Mouse (Mus musculus) c-Kit-positive CD71-positive TER-119-negative erythroid progenitor cells, embryonic 14.5 days (primary cell): ENCODE results near the gene Sox6.

Source experiments
- DNase-seq: peaks from one replicate; pipeline ENCODE4 v3.0.0-alpha.2; 2013; ENCODE audit warnings: low read depth

Gene Sox6

DNA sequence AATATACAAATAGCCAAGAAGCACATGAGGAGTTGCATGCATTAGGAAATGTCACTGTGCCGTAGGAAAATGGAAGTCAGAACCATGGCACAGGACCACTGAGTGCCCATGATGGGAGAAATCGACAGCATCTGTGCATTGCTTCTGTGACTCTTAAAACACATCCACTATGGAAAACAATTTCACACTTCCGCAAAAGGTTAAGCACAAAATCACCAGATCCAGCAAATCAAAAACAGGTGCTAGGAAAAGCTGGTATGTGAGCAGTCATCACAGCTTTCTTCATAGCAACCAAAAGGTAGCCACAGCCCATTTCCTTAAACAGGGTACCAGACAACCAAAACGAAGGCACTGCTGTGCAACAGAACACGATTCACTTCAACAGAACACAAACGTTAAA is 52.9 kb downstream of the Sox6 start:
- no peak for DNase-seq

DNA sequence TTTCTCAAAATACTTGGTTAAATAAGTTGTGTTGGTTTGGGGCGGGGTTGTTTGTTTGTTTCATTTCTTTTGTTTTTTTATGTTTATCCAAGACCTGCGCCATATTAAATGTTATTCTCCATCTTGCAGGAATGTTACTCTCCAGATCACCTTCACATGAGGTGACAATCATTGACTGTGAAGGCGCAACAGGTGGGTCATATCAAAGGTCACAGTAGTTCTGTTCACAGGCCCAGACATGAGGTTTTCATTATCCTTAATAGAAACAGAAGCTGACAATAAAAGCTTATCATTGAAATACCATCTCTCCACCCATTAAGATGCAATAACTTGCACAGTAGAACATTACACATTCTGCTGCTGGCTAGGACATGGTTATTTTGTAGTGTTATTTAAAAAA is 54.5 kb downstream of the Sox6 start:
- DNase-seq, result no peak

DNA sequence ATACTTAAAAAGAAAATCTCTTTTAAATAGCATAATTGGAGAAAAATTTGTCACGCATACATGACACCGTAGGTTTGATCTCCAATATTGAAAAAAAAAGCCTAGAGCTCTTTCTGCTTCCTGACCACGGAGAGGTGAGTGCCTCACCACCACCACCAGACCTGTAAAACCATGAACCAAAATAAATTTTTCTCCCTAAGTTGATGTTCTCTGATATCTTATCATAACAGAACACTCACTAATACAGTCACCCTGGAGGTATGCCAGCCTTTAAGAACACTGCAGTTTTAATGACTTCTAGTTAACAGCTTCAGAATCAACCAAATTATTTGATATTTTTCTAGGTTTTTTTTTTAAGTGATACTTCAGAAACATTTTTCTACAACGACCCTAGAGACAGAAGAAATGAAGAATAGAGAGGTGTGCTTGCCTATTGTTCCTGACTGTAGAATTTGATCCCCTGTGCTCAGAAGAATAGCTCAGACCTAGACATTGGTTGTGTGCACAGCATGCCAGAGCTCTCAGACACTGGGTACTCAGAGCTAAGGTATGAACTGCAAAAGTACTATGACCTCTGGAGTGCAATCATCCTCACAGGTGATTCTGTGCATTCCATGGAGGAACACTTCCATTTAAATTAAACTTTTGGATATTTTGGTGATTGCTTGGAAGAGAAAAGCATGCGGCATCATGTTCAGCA is 58.6 kb downstream of the Sox6 start:
- peak; percentile 50 for DNase-seq

DNA sequence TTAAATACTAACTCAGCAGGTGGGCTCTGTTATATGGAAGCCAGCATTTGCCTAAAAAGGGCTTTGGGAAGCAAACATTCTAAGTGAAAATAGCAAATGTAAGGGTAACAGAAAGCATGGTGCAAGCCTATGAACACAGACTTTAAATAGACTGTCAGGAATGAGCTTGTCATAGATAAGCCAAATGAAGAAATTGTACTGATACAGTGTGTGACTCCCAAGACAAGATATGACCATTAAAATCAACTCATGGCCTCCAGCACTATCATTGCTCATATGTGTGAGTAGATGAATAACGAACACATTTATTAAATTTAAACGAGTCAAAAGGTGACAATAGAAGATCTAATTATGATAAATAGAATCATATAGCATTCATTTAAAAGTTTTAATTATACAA is 64.1 kb downstream of the Sox6 start:
- no peak for DNase-seq

DNA sequence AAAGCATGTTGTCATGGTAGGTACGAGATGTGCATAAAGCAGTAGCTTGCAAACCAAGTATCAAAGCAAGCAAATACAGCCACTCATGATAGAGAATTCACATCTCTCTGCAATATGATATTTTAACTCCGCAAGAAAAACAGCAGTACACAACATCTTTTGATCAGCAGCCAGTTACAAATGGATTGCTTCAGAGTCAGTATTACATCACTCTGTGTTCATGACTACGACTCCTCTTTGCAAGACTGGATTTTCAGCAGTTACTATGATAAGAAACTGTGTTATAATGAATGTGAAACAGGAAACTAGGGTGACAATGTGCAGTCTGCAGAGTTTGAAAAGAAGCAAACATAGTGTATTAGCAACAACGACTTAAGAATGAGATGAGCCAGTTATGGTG is 71.4 kb downstream of the Sox6 start:
- DNase-seq, result no peak

DNA sequence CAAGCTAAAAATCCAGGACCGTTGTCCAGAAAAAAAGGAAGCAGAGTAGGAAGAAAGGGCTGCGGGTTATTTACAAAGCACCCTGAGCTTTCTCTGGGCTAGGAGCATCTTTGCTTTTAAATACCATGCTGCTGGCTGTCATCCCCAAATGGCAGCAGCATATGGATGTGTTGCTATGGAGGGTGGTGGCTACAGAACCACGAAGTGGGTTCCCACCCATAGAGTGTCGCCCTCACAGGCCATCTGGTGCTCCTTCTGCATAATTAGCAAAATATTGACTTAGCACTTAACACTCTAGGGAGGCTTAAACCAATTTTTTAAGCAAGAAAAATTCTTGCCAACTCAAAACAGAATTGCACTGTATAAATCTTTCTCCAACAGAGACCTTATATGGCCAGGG is 72.4 kb downstream of the Sox6 start:
- DNase-seq, result no peak

DNA sequence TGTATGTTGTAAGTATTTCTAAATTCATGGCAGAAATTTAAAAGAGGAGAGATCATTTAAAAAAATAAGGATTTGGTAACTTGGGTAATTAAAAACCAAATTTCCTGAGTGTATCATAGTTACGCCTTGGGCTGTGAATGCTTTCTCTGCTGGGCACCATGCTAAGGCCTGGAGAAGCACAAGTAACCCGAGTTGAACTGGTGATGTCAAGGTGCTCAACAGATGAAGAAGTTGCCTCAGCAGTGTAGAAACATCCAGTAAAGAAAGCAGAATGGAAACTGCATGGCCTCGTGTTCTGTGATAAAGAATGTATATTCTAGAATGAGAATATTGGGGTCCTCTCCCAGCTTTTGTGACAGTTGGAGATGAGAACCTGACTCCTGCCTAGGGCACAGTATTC is 85.5 kb downstream of the Sox6 start:
- no peak for DNase-seq

DNA sequence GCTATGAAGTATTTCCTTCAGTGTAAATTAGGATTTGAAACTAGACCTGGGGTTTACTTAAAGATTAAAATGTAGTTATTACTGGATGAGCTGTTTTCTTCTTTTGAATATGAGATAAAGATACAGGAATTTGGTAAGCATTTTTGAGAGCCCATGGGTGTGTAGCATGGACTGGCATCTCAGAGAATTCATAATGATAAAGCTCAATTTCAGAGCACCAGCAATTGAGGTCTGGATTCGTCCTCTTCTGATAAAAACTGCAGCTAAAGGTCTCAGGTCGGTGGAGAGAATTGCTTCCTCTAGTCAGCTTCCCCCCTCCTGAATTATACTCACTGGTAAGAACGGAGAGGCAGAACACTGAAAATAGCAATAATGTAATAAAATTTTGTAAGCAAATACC is 86.4 kb downstream of the Sox6 start:
- peak; percentile 39 for DNase-seq

DNA sequence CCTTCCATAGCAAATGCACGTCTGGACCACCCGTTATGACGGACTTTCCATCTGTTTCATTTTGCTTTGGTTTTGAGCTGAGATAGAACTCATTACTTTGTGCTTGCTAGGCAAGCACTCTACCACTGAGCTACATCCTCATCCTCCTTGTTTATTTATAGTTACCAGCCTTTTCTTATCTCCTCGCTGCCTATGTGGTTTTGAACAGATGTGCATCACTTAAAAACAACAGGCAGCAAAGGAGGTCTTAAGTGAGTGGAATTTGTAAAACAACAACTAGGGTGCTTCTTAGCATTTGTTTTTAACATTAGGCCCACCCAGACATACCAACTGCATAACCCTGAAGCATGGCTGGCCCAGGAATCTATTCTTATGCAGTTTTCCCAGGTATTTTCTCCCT is 86.9 kb downstream of the Sox6 start:
- DNase-seq, result peak; percentile 47

DNA sequence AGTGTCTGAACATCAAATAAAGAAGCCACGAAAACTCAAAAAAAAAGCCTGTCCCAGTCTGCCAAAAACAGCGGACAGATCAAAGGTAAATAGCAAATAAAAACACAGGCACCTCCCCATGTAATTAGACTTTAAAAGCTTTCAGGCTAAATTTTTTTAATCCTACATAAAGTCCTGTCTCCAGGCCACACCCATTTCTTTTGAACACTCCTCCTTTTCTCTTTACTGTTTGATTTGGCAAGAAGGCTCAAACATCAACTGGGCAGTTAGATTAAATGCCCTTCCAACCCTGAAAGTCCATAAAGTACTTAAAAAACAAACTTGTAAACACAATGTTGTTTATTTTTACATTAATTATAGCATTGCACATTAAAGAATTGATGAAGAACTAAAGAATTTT is 90.7 kb downstream of the Sox6 start:
- DNase-seq, result no peak

DNA sequence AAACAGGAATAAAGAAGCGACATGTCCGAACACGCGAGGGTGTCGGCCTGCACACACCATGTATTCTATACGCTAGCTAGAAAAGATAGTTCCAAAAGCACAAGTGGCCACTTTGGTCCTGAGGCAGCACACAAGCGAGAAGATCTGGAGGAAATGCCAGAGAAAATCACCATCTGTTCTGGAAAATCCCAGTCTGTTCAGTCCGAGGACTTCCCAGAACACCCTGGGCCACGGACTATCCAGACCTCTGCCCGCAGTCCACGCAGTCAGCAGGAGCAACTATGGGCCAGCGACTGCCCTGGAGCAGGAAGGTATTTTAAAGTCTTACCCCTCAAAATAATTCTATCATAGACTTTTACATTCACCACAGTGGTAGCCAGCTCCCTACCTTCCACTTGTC is 92.0 kb downstream of the Sox6 start:
- DNase-seq, result no peak

DNA sequence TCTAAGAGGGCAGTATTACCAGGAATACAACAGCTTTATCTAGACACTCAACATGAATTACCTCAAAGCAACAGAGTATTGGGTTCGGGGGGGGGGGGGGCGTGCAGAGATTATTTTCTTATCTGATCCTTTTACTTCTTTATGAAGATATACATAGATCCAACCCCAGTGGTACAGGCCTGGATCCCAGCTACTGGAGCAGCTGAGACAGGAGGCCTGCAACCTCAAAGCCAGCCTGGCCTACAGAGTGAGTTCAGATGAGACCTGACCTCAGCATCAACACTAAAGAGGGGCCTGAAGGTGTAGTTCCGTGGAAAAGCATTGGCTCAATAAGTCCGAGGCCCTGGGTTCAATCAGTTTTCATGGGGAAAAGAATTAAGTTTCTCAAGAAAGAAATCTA is 93.1 kb downstream of the Sox6 start:
- DNase-seq, result no peak

DNA sequence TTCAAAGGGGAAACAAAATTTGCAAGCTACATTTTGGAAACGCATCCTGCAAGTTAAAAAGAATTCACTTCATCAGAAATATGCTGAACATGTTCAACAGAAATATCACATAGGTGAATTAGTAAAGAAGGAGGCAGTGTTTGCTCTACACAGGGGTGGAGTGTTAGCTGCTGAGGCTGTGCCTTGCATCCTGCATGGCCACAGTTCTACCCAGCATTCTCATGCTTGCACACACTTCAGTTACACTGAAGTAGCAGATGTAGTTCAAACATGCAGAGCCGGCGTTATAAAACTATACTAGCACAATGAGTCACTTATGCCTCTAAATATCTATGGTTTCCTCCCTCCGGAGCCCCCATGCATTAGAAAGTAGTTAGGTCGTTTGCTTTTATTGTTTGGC is 94.3 kb downstream of the Sox6 start:
- no peak for DNase-seq

DNA sequence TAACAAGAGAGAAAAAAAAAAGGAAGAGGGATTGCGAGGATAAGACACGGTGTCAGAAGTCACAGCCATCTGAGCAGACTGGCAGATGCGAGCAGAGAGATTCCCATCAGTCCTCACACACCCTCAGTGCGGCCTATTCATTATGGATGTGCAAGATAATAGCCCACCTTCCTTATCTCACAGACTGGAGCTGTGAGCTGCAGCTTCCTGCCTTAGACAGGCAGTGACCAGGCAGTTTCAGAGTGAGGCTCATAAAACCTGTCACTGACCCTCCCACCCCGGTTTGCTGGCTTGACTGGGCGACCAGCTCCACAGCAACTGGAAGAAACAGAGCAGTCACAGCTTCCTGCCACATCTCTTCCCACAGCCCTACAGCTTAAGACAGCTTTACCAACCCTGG is 96.8 kb downstream of the Sox6 start:
- peak; percentile 58 for DNase-seq

DNA sequence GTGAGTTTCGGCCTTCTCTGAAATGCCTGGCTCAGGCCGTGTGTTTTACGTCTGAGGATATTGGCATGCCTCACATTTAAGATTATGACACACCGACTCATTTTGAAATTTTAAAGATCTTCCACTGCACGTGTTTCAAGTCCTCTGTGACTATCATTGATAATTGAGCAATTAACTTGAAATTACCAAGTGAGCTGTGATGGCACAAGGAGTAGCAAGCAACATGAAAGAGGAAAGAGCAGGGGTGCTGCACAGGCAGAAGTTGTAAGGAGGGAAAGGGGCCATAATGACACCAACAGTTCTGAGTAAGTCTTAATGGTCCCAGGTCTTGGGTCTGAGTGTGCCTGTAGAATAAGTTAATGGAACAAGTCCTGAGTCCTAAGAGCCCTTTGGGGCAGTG is 99.3 kb downstream of the Sox6 start:
- DNase-seq, result no peak

DNA sequence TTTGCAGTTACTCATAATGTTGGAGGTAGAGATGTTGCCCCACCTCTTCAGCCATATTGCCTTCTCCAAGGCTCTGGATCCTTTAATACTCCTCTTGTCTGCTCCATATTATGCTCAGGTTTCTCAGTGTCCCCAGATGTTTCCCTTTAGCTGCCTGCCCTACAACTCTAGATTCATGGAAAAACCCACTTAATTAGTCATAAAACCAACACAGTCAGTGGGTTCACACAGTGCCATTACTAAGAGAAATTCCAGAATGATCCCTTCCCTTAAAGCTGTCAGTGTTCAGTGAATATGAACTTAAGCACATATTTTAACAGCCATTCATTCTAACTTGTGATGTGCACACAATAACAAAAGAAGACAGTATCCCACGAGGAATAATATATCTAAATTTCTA is 101.7 kb downstream of the Sox6 start:
- no peak for DNase-seq

DNA sequence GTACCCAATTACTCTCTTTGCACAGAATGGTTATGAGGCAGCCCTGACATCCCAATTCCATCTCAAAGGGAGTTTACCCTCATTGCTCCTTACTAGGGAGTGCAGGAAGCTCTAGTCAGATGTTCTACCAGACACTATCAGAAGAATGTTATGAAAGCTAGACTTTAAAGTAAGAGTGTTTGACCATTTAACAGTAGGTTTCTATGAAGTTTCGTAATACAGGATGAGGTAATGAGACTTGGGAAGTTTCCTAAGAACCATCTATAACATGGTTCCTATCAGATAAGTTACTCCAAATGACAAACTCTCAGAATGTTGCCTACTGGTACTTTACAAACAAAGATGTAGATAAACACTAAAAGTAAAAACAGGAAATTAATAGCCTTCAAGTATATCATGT is 123.3 kb downstream of the Sox6 start:
- no peak for DNase-seq

DNA sequence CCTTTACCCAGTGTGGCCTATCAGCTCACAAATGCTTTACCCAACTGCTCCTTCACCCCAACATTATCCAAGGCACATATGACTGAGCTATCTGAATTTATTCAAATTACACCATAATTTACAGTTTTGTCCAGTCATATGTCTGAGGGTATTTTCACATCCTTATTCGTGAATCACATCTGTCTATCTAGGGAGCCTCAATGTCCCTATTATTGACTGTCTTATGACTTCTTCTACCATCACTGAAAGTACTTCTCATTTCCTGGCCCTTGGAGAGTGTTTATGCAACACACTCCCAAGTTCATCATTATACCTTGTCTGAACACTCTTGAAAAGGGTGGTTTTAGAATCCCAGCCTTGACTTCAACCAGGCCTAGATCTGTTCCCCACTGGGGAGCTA is 128.3 kb downstream of the Sox6 start:
- DNase-seq, result no peak

DNA sequence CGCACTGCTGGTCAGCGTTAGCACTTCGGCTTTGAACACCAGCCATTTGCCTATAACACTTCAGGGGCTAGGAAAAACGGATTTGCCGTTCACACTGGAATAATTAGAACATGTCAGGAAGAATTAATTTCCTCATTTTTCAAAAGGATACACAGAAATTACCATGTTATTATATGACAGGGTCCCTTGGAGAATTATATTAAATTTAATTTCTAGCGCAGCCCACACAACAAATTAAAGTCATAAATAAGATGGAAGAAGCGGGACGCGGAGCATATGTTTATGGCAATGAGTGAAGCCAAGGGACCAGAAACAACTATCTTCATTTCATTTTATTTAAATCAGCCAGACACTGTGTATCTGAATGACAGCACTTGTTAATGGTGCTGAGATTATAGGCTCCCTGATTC is 133.8 kb downstream of the Sox6 start:
- DNase-seq, result no peak

DNA sequence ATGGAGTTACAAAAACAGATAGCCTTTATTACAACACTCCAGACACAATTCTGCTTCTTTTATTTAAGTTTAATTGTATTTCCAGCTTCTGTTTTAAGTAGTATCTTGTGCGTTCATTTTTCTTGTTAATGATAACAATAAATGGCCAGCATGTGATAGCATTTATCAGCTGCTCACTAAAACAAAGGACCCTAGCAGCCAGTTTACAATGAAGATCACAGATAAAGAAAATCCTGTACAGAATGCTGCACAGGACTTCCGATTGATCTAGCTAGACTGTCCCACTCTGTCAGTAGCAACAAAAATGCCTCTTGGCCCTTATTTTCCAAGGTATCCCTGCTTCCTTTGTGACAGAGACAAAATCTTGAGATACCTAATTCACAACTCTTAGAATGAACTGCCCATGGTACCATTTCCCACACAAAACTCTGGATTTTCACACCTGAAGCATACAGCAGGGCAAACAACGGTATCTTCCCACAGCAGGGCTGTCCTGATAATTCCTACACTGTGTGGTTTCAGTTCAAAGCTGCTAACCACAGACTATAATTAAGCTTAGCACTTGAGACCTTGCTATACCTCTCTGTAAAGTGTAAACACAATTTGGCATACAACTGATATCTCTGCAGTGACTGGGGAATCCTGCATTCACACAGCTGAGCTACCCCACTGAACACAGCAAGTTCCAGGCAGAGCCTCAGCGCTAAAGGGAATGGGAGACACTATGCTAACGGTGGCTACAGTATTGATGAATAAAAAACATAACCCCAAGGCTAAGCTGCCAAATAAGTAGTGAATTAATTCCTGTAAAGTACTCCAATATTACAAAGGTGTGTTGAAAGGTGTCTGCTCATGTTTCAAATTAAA is 134.4 kb downstream of the Sox6 start:
- DNase-seq, result no peak

DNA sequence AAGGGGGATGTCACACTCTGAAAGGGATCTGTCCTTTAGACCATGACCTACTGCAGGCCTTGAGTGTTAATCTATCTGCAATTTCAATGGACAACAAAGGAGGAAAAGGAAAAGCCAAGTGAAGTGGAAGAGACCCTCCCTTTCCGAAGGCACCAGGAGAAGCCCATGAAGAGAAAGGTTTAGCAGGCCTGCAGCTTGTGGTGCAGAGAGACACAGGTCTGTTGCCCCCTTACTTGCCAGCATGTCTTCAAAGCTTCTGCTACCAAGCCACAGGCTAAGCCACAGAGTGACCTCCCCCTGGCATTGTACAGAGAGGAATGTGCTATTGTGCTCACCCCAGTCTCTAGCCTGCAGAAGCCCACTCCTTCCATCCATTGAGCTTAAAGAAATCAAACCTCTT is 135.2 kb downstream of the Sox6 start:
- DNase-seq, result no peak

DNA sequence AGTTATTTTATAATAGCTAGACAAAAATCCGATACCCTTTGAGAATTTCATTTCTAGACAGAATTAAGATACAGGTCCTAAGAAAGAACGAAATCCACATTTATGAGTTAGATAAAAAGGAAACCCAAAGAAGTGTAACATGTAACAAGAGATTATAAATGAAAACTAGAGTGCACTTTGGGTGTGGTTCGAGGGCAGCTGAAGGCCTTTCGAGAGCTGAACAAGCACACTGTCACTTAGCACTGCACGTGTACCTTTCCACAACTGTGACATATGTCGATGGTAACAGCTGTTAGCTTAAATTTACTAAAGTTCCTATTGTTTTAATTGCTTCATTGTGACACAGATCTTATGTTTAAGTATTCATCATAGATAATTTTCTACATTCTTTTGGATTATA is 142.8 kb downstream of the Sox6 start:
- no peak for DNase-seq

DNA sequence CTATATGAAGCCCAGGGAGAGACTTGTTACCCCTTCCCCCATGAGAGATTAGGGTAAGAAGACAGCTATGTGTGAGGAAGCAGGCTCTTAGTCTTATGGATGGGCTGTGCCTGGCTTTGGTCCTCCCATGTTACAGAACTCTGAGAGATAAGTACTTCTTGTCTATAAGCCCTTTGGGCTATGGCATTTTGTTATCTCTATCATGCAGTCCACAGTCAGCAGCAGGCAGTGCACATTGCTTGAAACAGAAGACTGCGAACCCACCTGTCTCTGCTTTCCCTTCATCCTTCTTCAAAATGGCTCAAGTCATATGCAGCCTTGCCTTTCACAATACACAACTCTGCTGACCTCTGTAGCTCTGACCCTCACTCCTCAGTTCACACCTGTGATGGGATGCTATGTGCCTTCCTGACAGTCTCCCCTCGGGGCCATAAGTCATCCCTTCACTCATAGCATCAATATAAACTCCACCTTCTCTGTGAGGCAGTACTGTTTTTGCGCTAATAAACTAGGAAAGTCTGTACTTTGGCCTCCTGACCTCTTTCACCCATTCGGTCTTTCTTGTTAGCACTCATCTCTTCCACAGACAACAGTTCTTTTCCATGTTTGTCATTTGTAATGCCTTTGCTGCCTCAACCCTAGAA is 143.4 kb downstream of the Sox6 start:
- DNase-seq, result peak; percentile 56
